Mouse (Mus musculus): ENCODE data around the gene Tpo. TPM values are rescaled to one million over a fixed set of nuclear protein-coding genes. Genes with fewer than 3 reads are reported as not detected.

Gene Tpo
- polyA plus RNA-seq, 1 experiment, result 0.68 TPM

- no peaks in the 10 kb centered on the region for H3K36me3 ChIP-seq (ENCODE audit: control insufficient read depth, insufficient read depth, low read length)
- peaks cover 6% of the 10 kb centered on the region for H3K4me1 ChIP-seq (ENCODE audit: control insufficient read depth, insufficient read depth, low read length)
- no peak overlapping the region for H3K27ac ChIP-seq (ENCODE audit: control insufficient read depth, insufficient read depth, low read depth, low read length)
- TF ChIP-seq POLR2A (IDR thresholded peaks at IDR 0.05; ENCODE audit: control insufficient read depth, low read depth, low read length) (no peak), CTCF (IDR thresholded peaks at IDR 0.05; ENCODE audit: control insufficient read depth, insufficient read depth, insufficient replicate concordance, low read depth, low read length) (no peak)
- no peaks in the 10 kb centered on the region for H3K27me3 ChIP-seq (ENCODE audit: control insufficient read depth, insufficient read depth, low read length)
- H3K4me3 ChIP-seq (ENCODE audit: control insufficient read depth, low read depth, low read length), result no peak overlapping the region
Observed at GRCm38 (mm10) chr12:30076316-30076715, 56.1 kb downstream of the Tpo start.

GRCm38 (mm10) chr12:30069321-30069720, 63.1 kb downstream of the Tpo start:
- H3K4me3 ChIP-seq (ENCODE audit: control insufficient read depth, low read depth, low read length), result no peak overlapping the region
- H3K36me3 ChIP-seq (ENCODE audit: control insufficient read depth, insufficient read depth, low read length), result no peaks in the 10 kb centered on the region

GRCm38 (mm10) chr12:30067806-30068205, 64.6 kb downstream of the Tpo start:
- no peak overlapping the region for H3K4me3 ChIP-seq (ENCODE audit: control insufficient read depth, low read depth, low read length)
- no peaks in the 10 kb centered on the region for H3K27me3 ChIP-seq (ENCODE audit: control insufficient read depth, insufficient read depth, low read length)
- TF ChIP-seq POLR2A (IDR thresholded peaks at IDR 0.05; ENCODE audit: control insufficient read depth, low read depth, low read length) (no peak), CTCF (IDR thresholded peaks at IDR 0.05; ENCODE audit: control insufficient read depth, insufficient read depth, insufficient replicate concordance, low read depth, low read length) (no peak)
- H3K4me1 ChIP-seq (ENCODE audit: control insufficient read depth, insufficient read depth, low read length), result no peaks in the 10 kb centered on the region
- no peak overlapping the region for H3K27ac ChIP-seq (ENCODE audit: control insufficient read depth, insufficient read depth, low read depth, low read length)
- no peaks in the 10 kb centered on the region for H3K36me3 ChIP-seq (ENCODE audit: control insufficient read depth, insufficient read depth, low read length)

More at GRCm38 (mm10) chr12:30069321-30069720, 63.1 kb downstream of the Tpo start:
- no peaks in the 10 kb centered on the region for H3K4me1 ChIP-seq (ENCODE audit: control insufficient read depth, insufficient read depth, low read length)
- H3K27me3 ChIP-seq (ENCODE audit: control insufficient read depth, insufficient read depth, low read length), result no peaks in the 10 kb centered on the region
- TF ChIP-seq CTCF (IDR thresholded peaks at IDR 0.05; ENCODE audit: control insufficient read depth, insufficient read depth, insufficient replicate concordance, low read depth, low read length), result no peak
- no peak for TF ChIP-seq POLR2A (IDR thresholded peaks at IDR 0.05; ENCODE audit: control insufficient read depth, low read depth, low read length)
- H3K27ac ChIP-seq (ENCODE audit: control insufficient read depth, insufficient read depth, low read depth, low read length), result no peak overlapping the region

GRCm38 (mm10) chr12:30062118-30062505, 70.3 kb downstream of the Tpo start:
- Histone ChIP-seq H3K27me3 (ENCODE audit: control insufficient read depth, insufficient read depth, low read length) (no peaks in the 10 kb centered on the region), H3K27ac (ENCODE audit: control insufficient read depth, insufficient read depth, low read depth, low read length) (no peak overlapping the region), H3K4me1 (ENCODE audit: control insufficient read depth, insufficient read depth, low read length) (no peaks in the 10 kb centered on the region), H3K4me3 (ENCODE audit: control insufficient read depth, low read depth, low read length) (no peak overlapping the region), H3K36me3 (ENCODE audit: control insufficient read depth, insufficient read depth, low read length) (no peaks in the 10 kb centered on the region)
- no peak for TF ChIP-seq POLR2A (IDR thresholded peaks at IDR 0.05; ENCODE audit: control insufficient read depth, low read depth, low read length)
- TF ChIP-seq CTCF (IDR thresholded peaks at IDR 0.05; ENCODE audit: control insufficient read depth, insufficient read depth, insufficient replicate concordance, low read depth, low read length), result no peak

DNA sequence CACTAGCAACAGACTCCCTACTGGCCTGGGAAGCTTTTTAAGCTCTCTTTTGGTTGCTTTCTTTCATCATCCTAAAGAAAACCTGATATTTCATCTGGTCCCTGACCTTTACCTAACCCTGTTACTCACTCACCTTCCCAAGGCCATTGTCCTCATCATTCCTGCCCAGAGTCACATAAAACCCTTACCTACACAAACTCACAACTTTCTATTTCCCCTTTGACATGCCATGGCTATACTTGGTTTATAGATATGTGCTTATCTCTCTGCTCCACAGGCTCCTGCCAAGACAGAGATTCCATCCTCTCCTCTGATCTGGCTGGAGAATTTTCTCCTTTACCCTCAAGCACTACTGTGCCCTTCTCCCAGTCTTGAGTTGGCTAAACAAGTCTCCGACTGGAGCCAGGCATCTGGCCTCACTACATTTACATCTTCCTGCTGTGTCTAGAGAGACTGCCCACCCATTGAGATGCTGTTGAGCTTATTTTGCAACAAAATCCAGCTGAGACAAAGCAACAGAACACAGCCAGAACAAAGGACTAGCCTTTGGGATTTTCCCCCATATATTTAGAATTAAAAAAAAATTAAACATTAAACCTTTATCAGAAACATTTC, 70.8 kb downstream of the Tpo start:
- TF ChIP-seq POLR2A (IDR thresholded peaks at IDR 0.05; ENCODE audit: control insufficient read depth, low read depth, low read length), result no peak
- no peak for TF ChIP-seq CTCF (IDR thresholded peaks at IDR 0.05; ENCODE audit: control insufficient read depth, insufficient read depth, insufficient replicate concordance, low read depth, low read length)
- no peaks in the 10 kb centered on the region for H3K27me3 ChIP-seq (ENCODE audit: control insufficient read depth, insufficient read depth, low read length)

GRCm38 (mm10) chr12:30058044-30058443, 74.4 kb downstream of the Tpo start:
- TF ChIP-seq POLR2A (IDR thresholded peaks at IDR 0.05; ENCODE audit: control insufficient read depth, low read depth, low read length) (no peak), CTCF (IDR thresholded peaks at IDR 0.05; ENCODE audit: control insufficient read depth, insufficient read depth, insufficient replicate concordance, low read depth, low read length) (no peak)
- no peak overlapping the region for H3K4me3 ChIP-seq (ENCODE audit: control insufficient read depth, low read depth, low read length)
- no peaks in the 10 kb centered on the region for H3K36me3 ChIP-seq (ENCODE audit: control insufficient read depth, insufficient read depth, low read length)
- H3K27ac ChIP-seq (ENCODE audit: control insufficient read depth, insufficient read depth, low read depth, low read length), result no peak overlapping the region
- no peaks in the 10 kb centered on the region for H3K4me1 ChIP-seq (ENCODE audit: control insufficient read depth, insufficient read depth, low read length)
- no peaks in the 10 kb centered on the region for H3K27me3 ChIP-seq (ENCODE audit: control insufficient read depth, insufficient read depth, low read length)

More for the DNA sequence above, 70.8 kb downstream of the Tpo start:
- no peaks in the 10 kb centered on the region for H3K36me3 ChIP-seq (ENCODE audit: control insufficient read depth, insufficient read depth, low read length)
- H3K4me1 ChIP-seq (ENCODE audit: control insufficient read depth, insufficient read depth, low read length), result no peaks in the 10 kb centered on the region
- no peak overlapping the region for H3K27ac ChIP-seq (ENCODE audit: control insufficient read depth, insufficient read depth, low read depth, low read length)
- H3K4me3 ChIP-seq (ENCODE audit: control insufficient read depth, low read depth, low read length), result no peak overlapping the region

- no peak for TF ChIP-seq CTCF (IDR thresholded peaks at IDR 0.05; ENCODE audit: control insufficient read depth, insufficient read depth, insufficient replicate concordance, low read depth, low read length)
- no peak for TF ChIP-seq POLR2A (IDR thresholded peaks at IDR 0.05; ENCODE audit: control insufficient read depth, low read depth, low read length)
- Histone ChIP-seq H3K27ac (ENCODE audit: control insufficient read depth, insufficient read depth, low read depth, low read length) (no peak overlapping the region), H3K27me3 (ENCODE audit: control insufficient read depth, insufficient read depth, low read length) (no peaks in the 10 kb centered on the region), H3K36me3 (ENCODE audit: control insufficient read depth, insufficient read depth, low read length) (no peaks in the 10 kb centered on the region), H3K4me3 (ENCODE audit: control insufficient read depth, low read depth, low read length) (no peak overlapping the region), H3K4me1 (ENCODE audit: control insufficient read depth, insufficient read depth, low read length) (no peaks in the 10 kb centered on the region)
Observed at GRCm38 (mm10) chr12:30054761-30055540, 77.5 kb downstream of the Tpo start.
